Mouse (Mus musculus): Measurements from ENCODE around the gene Hfm1.

The Hfm1 gene

DNA sequence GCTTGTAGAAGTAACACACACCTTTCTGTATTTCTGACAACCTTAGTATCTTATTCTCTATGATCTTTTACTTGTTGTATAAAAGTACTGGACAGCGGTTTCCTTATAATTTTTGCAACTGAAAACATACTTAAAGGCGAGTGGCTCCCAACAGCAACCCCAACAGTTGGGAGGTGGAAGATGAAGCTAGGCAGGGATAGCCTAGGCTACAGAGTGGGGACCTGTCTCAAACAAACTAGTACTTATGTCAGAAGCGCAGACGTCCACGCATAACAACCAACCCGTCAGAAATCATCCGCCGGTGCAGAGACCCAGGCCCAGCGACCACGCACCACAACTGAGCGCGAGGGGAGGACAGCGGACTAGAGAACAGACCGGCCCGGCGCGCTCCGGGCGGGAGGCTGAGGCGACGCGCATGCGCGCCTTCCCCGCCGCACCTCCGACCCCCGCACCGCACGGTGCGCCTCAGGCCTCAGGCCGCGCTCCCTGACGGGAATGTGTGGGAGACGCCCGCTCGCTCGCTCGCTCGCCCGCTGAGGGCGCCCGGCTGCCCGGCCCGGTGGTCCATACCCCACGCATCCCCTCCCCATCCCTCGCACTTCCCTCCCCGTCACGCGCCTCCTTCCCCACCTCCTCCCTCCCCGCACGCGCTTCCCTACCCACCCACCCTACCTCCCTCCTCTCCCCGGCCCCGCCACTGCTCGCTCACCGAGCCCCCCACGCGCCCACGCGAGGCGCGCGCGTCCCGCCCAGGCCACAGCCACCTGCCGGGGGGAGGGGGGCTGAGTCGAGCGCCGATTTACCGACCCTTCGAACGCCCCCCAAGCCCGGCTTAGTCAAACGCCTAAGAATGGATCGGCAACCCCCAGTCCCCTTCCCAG lies at the start of gene Hfm1:
Hfm1 (minus strand) TSS at position 834 of the 881 bp plus-strand sequence.
- peak; percentile 46 for DNase-seq (ENCODE audit: low read depth)

- no peak for DNase-seq (ENCODE audit: low read depth)
These were observed 47.8 kb upstream of the Hfm1 start for GRCm38 (mm10) chr5:106973883-106974282.

- no peak for DNase-seq (ENCODE audit: low read depth)
These were observed 41.5 kb upstream of the Hfm1 start for GRCm38 (mm10) chr5:106967578-106967977.

DNA sequence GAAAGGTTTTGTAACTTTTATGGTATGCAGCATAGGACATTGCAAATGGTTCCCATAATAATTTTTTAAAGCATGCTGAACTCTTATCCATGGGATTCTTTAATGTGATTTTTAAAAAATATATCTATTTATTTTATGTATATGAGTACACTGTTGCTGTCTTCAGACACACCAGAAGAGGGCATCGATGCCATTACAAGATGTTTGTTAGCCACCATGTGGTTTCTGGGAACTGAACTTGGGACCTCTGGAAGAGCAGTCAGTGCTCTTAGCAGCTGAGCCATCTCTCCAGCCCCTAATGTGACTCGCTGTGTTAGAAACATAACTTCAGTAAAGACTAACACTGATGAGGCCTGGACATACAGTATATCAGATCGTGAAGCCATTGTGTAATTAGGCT lies 40.3 kb upstream of the Hfm1 start:
- DNase-seq (ENCODE audit: low read depth): no peak

GRCm38 (mm10) chr5:106964513-106965014 lies 38.4 kb upstream of the Hfm1 start:
- DNase-seq (ENCODE audit: low read depth): no peak

GRCm38 (mm10) chr5:106963584-106964512 lies 37.7 kb upstream of the Hfm1 start, which contains the start of gene Cdc7:
Gene Cdc7, plus strand, starts transcription at chr5:106964322.
- peak; percentile 89 for DNase-seq (ENCODE audit: low read depth)

- DNase-seq (ENCODE audit: low read depth): no peak
These were observed 34.3 kb upstream of the Hfm1 start for GRCm38 (mm10) chr5:106960451-106960850.

GRCm38 (mm10) chr5:106959031-106959430 lies 32.9 kb upstream of the Hfm1 start:
- DNase-seq (ENCODE audit: low read depth): no peak

DNA sequence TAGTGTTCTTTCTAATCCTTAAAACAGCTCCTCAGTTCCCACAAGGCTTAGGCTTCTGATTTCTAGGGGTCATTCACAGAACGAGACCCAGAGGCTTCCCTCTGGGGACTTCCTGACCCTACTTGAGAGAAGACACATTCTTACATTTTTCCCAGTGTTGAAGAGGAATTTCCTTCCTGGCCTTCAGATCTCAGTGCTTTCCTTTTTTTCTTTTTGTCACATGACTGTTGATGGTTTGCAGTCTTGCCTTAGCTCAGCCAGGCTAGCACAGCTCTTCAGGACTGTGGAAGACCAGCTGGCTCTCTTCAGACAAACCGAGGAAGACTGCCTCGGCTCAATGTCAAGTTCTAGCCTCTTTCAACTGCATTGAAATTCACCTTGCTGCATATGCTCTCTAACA lies 30.3 kb upstream of the Hfm1 start:
- DNase-seq (ENCODE audit: low read depth): no peak

GRCm38 (mm10) chr5:106948683-106949082 lies 22.6 kb upstream of the Hfm1 start:
- no peak for DNase-seq (ENCODE audit: low read depth)

DNA sequence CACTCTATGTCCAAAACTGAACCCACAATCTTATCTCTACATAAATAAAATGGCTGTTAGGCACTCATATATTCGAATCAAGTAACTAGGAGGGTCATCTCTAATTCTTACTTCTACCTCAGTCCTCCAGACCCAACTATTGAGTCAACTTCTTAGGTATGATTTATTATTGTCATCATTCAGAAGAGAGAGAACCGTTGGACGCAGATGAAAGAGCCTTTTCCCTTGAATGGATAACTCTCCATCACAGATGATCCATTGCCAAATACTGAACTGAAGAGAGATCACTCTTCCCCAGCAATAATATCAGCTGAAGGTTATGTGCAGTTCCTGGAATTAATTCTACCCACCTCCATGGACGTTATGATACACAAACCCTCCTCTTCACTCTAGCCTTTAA lies 20.2 kb upstream of the Hfm1 start:
- DNase-seq (ENCODE audit: low read depth): no peak

DNA sequence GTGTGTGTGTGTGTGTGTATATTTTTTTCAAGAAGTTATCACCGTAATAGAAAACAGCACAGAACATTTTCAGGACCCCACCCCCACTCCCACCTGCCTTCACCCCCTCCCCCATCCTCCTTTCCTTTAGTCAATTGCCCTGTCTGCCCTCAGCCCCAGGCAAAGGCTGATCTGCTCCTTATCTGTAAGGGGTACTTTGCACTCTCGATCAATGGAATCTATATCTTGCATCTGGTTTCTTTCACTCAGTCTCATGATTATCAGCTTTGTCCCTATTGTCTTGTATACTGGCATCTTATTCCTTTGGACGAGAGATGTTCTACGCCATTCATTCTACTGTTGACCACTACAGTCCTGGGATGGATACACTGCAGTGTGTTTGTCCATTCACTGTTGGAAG lies 1.9 kb upstream of the Hfm1 start:
- DNase-seq (ENCODE audit: low read depth): no peak

DNA sequence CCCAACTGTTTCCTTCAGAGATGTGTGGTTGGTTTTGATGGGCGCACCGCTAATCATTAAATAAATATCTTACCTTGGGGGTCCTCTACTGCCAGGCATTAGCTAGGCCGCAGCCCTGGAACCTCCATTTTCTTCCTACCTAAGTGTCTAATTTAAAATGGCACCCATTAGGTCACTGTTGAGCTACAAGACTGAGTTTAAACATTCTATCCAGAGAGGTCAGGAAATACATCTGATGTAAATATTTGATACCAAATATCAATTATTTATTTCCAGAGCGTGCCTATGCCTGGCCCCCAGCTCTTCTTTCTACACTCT lies 207 bp upstream of the Hfm1 start:
- no peak for DNase-seq (ENCODE audit: low read depth)

- DNase-seq (ENCODE audit: low read depth): no peak
These were observed 6.8 kb downstream of the Hfm1 start for GRCm38 (mm10) chr5:106919315-106919714.

DNA sequence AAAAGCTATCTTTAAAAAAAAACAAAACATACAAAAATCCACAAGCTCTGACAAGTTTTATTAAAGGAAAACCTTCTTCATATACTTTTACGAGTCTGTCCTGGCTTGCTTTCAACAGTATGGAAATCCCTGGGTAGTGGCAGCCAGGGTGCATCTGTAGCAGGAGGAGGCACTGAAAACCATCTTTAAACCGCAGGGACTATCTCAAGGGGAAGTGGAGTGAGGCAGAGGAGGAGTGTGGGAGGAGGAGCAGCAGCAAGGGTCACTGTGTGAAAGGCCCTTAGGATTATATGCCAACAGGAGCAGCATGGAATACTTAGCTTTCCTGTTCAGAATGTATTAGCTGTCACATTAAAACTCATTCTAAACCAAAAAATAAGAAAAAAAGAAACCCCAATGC lies 29.2 kb downstream of the Hfm1 start:
- DNase-seq (ENCODE audit: low read depth): no peak

- DNase-seq (ENCODE audit: low read depth): no peak
These were observed 34.3 kb downstream of the Hfm1 start for GRCm38 (mm10) chr5:106891773-106892172.

DNA sequence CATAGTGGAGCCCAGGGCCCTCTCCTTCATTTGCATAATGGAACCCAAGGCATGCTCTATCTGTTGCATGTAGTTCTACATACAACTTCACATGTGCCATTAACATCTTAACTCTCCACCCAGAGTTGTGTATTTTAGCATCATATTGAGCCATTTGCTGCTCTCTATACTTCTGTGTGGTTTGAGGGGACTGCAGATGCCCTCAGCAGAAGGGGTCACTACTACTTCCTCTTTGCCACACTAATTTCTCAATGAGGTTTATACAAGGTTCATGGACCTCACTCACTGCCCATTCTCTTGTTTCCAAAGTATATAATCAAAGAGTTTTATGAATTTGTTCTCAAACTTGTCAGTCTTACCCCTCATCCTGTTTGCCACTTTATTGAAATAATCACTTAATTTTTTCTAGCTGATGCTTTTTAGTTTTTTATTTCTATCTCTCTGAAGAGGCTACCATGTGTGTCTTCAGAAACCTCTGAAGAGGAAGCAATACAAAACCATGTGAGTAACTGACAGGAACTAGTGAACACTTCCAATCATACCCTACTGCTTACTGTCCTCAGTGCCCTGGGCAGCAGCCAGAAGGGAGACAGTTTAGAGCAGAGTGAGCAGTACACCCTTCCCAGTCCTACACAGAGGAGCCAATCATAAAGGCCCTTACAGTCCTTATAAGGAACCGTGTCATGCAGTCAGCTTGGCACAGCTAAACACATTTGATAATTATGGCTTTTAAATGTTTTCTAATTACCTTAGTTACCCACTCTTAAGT lies 38.6 kb downstream of the Hfm1 start:
- DNase-seq (ENCODE audit: low read depth): no peak

- no peak for DNase-seq (ENCODE audit: low read depth)
These were observed 40.6 kb downstream of the Hfm1 start for GRCm38 (mm10) chr5:106885517-106885916.

GRCm38 (mm10) chr5:106876438-106876837 lies 49.7 kb downstream of the Hfm1 start:
- DNase-seq (ENCODE audit: low read depth): no peak

GRCm38 (mm10) chr5:106860415-106860814 lies 65.7 kb downstream of the Hfm1 start:
- peak; percentile 60 for DNase-seq (ENCODE audit: low read depth)

DNA sequence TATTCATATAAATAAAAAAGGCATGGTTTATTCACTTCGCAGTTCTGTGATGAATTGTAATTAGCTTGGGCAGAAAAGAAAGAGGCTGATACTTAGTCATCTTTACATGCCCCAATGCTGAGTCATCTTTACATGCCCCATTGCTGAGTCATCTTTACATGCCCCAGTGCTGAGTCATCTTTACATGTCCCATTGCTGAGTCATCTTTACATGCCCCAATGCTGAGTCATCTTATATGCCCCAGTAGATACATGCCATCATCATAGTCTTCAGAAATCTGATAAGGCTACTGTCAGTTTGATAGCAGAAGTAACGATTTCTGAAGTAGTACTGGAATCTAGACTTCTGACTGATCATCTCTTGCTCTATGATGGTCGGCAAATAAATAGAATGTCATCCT lies 72.8 kb downstream of the Hfm1 start:
- peak; percentile 22 for DNase-seq (ENCODE audit: low read depth)

DNA sequence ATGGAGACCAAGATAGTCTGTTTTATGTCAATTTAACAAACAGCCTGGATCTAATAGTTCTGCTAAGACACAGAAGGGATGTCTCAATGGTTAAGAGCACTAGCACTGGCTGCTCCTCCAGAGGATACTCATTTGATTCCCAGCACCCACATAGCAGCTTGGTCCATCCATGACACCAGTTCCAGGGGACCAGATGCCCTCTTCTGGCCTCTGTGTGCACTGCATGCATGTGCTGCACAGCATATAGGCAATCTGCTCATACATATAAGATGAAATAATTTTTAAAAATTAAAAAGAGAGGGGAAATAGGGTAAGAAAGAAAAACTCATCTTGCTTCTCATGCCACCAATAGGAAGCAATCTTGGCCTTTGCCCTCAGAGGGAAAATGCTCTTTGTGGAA lies 79.1 kb downstream of the Hfm1 start:
- no peak for DNase-seq (ENCODE audit: low read depth)
